Mouse (Mus musculus): Measurements from ENCODE around the gene Gm6993.

GRCm38 (mm10) chr12:31246615-31247014 lies 6.0 kb downstream of the Gm6993 start:
- TF ChIP-seq CTCF (IDR thresholded peaks at IDR 0.05; ENCODE audit: borderline replicate concordance, insufficient read depth, low read depth, low read length) (no peak), POLR2A (IDR thresholded peaks at IDR 0.05; ENCODE audit: borderline replicate concordance, insufficient read depth, low read length) (no peak)

Data from cerebellum, adult 2 months (tissue).